Mouse (Mus musculus) limb, embryonic 12.5 days (tissue): ENCODE measurements around the gene Uvrag. TPM values are rescaled to one million over a fixed set of nuclear protein-coding genes. Genes with fewer than 3 reads are reported as not detected.

Source experiments
- ATAC-seq: fragments of 200-750 bp; cut with Nextera tagmentation; 2 replicates; pipeline ENCODE4 v1.8.0; 2017; ENCODE audit warnings: low read depth, moderate TSS enrichment; ENCODE audit not compliant: insufficient number of reproducible peaks, insufficient read depth, low FRiP score, low TSS enrichment
- H3K27ac ChIP-seq: fragments of 300-500 bp; sonication (generic); 2 replicates; pipeline ENCODE4 v1.5.1; 2016; ENCODE audit warnings: mild to moderate bottlenecking, moderate library complexity
- H3K27me3 ChIP-seq: fragments of 300-500 bp; sonication (generic); 2 replicates; pipeline ENCODE4 v1.6.1; 2016; ENCODE audit warnings: mild to moderate bottlenecking, moderate library complexity
- H3K36me3 ChIP-seq: fragments of 300-500 bp; sonication (generic); 2 replicates; pipeline ENCODE4 v1.6.1; 2016; ENCODE audit warnings: mild to moderate bottlenecking, moderate library complexity
- H3K4me1 ChIP-seq: fragments of 300-500 bp; sonication (generic); replicated peaks from 2 replicates; pipeline ENCODE4 v1.6.1; 2016
- H3K4me2 ChIP-seq: fragments of 300-500 bp; sonication (generic); 2 replicates; pipeline ENCODE4 v1.6.1; 2016; ENCODE audit warnings: mild to moderate bottlenecking, moderate library complexity
- H3K4me3 ChIP-seq: fragments of 300-500 bp; sonication (generic); replicated peaks from 2 replicates; pipeline ENCODE4 v1.5.1; 2016; ENCODE audit warnings: mild to moderate bottlenecking
- H3K9ac ChIP-seq: fragments of 300-500 bp; sonication (generic); replicated peaks from 2 replicates; pipeline ENCODE4 v1.6.1; 2016; ENCODE audit warnings: mild to moderate bottlenecking, moderate library complexity
- H3K9me3 ChIP-seq: fragments of 300-500 bp; sonication (generic); 2 replicates; pipeline ENCODE4 v1.6.1; 2016; ENCODE audit warnings: mild to moderate bottlenecking, moderate library complexity
- WGBS: fragments of 180-500 bp; shearing (Covaris S2); methylation state at CpG from one replicate; pipeline ENCODE4 v1.1.7; 2016; 5-methylcytosine and 5-hydroxymethylcytosine counted together
- polyA plus RNA-seq: library from polyadenylated mRNA; unstranded; fragments of >200 nt; fragmentation: Nextera tagmentation; extraction: Ambion mirVana; gene quantifications from 2 replicates; pipeline ENCODE4 v1.2.1, GENCODE M21; 2016

Uvrag gene
- polyA plus RNA-seq, 1 experiment from 2014 or later: 17.4 TPM

DNA sequence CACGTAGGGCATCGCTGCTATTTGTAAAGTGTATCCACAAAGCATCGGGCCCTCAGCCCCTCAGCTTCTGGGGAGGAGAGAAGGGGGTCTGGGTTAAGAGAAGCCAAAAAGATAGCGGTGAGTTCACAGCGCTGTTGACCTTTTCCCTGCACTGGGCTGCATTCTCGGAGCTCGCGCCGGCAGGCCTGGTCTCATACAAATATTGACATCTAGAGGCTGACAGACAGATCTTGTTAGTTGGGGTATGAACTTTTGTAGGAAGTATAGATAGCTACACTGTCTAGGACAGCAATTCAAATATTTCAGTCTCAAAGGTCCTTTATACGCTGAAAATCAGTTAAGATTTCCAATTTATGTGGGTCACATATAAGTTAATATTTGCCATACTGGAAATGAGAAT lies 205.7 kb downstream of the Uvrag start:
- no peak for ATAC-seq
- peaks cover 37% of the 10 kb centered on the region for H3K4me1 ChIP-seq

DNA sequence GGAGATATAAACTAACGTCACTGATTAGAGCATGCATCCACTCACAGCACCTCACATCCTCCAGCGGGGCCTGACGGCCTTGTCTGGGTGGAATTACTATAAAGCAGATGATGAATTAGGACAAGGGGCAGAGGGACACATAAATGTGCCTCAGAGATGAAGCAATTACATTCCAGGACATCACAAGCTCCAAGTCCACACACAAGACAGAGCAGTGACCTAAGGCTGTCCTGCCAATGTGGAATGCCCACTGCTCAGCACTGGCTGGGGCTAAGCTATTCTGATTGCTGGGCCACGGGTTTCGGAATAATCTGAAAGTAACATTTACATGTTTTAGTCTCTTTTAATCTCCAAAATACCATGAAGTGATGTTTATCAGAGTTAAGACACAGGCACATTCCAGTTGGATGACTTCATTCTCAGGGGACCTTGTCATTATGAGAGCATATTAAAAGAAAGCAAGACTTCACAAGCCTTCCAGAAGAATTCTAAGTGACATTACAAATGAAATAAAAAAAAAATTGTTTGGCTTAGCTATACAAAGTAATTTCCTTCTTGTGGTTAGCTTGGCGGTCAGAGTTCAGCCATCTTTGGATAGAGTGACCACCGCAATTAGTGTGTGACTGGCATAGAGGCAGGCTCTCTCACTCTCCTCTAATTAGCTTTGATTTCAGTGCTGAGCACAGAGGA lies 212.5 kb downstream of the Uvrag start:
- no peaks in the 10 kb centered on the region for H3K36me3 ChIP-seq
- WGBS: 65% methylated on average over 7 of the region's 7 CpGs
- ATAC-seq: no peak
- H3K4me3 ChIP-seq: no peak overlapping the region
- H3K27ac ChIP-seq: no peak overlapping the region
- no peak overlapping the region for H3K4me2 ChIP-seq
- peaks cover 37% of the 10 kb centered on the region for H3K4me1 ChIP-seq
- H3K9me3 ChIP-seq: no peaks in the 10 kb centered on the region
- no peaks in the 10 kb centered on the region for H3K27me3 ChIP-seq
- no peak overlapping the region for H3K9ac ChIP-seq

More for the DNA sequence above, 205.7 kb downstream of the Uvrag start:
- Histone ChIP-seq H3K27ac (no peak overlapping the region), H3K4me2 (no peak overlapping the region), H3K27me3 (0 out of 2 replicates have a peak, but pooled peaks cover 3% of the 10 kb centered on the region), H3K4me3 (no peak overlapping the region), H3K36me3 (no peaks in the 10 kb centered on the region), H3K9me3 (no peaks in the 10 kb centered on the region), H3K9ac (no peak overlapping the region)
- 91% methylated on average over 10 of the region's 10 CpGs for WGBS

DNA sequence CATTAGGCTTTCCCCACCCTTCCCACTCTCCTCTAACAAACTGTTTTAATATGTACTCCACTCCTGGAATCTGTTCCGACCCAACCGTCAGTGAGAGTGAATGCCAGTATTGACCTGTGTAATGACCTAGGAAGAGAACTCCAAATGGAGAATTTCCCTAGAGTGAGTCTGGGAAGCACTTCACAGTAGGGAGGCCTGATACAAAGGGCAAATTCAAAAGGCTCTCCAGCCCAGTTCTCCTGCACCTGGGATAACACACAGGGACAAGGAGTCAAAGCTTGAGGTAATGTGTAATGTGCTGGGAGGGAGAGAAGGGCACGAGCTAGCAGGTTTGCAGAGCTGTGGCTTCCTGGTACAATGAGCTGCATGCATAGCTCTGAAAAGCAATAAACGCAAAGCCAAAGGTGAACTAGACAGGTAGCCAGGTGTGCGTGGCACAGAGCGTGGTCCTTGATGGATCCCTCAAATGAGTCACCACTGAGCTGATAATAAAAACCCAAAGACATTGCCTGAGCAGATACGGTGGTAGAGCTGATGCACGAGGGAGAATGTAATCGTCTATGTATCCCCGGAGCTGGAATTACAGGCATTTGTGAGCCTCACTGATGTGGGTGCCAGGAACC lies 213.9 kb downstream of the Uvrag start:
- H3K9ac ChIP-seq: no peak overlapping the region
- no peak overlapping the region for H3K4me2 ChIP-seq
- ATAC-seq: no peak
- no peak overlapping the region for H3K27ac ChIP-seq
- no peaks in the 10 kb centered on the region for H3K27me3 ChIP-seq
- no peaks in the 10 kb centered on the region for H3K36me3 ChIP-seq
- WGBS: 75% methylated on average over 10 of the region's 10 CpGs
- peaks cover 35% of the 10 kb centered on the region for H3K4me1 ChIP-seq
- no peak overlapping the region for H3K4me3 ChIP-seq
- H3K9me3 ChIP-seq: no peaks in the 10 kb centered on the region

DNA sequence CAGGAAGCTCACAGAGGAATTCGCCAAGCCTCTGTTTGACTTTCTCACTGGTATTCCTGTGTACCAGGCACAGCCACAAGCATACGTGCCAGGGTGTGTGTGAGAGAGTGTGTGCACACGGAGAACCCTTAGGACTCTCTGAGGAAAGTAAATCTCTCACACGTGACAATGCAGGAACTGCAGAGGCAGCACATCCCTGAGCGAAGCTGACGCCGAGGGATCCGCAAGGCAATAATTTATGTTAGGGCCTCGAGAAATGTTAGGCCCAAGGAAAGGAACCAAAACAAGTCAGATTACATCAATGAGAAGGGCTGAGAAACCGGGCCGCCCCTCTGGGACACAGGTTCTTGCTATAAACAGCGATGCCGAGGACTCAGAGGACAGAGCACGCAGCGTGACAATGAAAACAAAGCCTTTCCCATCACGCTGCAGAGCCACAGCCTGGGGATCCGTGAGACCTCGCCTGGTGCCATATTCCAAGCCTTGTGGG lies 216.5 kb downstream of the Uvrag start:
- H3K27ac ChIP-seq: peak overlapping the region; percentile 41; the same call in 1 of the 2 replicates
- no peaks in the 10 kb centered on the region for H3K27me3 ChIP-seq
- peaks cover 30% of the 10 kb centered on the region for H3K4me1 ChIP-seq
- no peak overlapping the region for H3K9ac ChIP-seq
- 0 out of 2 replicates have a peak overlapping the region, but pooled peaks have one; percentile 4 for H3K4me2 ChIP-seq
- no peak overlapping the region for H3K4me3 ChIP-seq
- no peaks in the 10 kb centered on the region for H3K36me3 ChIP-seq
- WGBS: 43% methylated on average over 18 of the region's 18 CpGs
- H3K9me3 ChIP-seq: no peaks in the 10 kb centered on the region
- no peak for ATAC-seq

DNA sequence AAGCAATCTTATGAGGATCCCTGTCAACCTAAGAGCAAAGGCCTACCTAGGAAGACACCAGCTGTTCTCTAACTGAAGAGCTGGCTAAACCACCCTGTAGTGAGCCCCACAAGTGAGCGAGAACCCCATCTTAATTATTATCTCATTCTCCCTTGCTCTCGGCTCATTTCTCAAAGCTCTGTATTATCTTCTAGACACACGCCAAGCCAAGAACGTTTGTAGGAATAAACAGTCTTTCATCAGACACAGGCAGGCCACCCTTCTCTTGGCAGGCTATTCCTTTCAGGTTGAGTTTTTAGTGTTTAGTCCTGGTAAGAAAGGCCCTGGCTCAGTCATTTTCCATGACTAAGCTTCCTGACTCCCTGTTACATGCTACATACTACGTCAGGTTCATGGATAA lies 218.0 kb downstream of the Uvrag start:
- WGBS: 91% methylated on average over 5 of the region's 5 CpGs
- H3K4me3 ChIP-seq: no peak overlapping the region

DNA sequence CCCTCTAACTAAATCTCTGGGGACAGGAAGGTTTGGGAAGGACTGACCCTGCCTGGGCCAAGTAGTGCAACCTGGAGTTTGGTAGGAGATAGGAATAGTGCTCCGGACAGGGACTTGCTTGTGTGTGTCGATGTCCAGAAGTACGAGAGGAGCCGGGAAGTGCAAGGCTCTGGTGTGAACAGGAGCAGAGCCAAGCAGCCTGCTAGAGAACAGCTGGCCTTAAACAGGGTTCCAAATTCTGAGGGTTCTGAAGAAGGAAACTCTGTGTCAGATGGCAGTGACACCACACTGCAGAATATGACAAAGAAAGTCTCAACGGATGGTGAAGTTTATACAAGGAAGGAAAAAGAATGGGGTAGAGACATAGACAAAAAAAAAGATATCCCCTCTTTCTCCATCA lies 223.5 kb downstream of the Uvrag start:
- no peak overlapping the region for H3K9ac ChIP-seq
- no peaks in the 10 kb centered on the region for H3K36me3 ChIP-seq
- no peaks in the 10 kb centered on the region for H3K9me3 ChIP-seq
- no peak for ATAC-seq
- no peak overlapping the region for H3K27ac ChIP-seq
- H3K4me1 ChIP-seq: peaks cover 23% of the 10 kb centered on the region; the same call in 1 of the 2 replicates
- H3K4me2 ChIP-seq: no peak overlapping the region
- peaks cover 8% of the 10 kb centered on the region for H3K27me3 ChIP-seq
- no peak overlapping the region for H3K4me3 ChIP-seq
- WGBS: 91% methylated on average over 5 of the region's 5 CpGs

More for the DNA sequence above, 218.0 kb downstream of the Uvrag start:
- no peak overlapping the region for H3K4me2 ChIP-seq
- no peaks in the 10 kb centered on the region for H3K9me3 ChIP-seq
- H3K4me1 ChIP-seq: peaks cover 39% of the 10 kb centered on the region
- ATAC-seq: no peak
- H3K27me3 ChIP-seq: no peaks in the 10 kb centered on the region
- H3K36me3 ChIP-seq: no peaks in the 10 kb centered on the region
- H3K27ac ChIP-seq: no peak overlapping the region
- H3K9ac ChIP-seq: no peak overlapping the region

DNA sequence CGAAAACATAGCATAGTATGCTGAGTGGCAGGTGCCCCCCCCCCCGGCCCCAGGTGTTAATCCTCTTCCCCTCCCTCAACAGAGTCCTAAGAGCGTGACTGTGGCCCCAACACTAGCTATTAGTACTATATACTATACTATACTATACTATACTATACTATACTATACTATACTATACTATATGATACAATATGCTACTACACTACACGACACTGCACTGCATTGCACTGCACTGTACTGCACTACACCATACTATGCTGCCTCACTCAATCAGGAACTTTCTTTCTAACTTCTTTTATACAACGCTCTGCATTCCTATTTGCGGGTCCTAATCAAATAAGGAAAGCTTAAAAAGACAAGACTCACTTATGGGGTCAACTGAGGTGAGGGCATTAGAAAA lies 224.4 kb downstream of the Uvrag start:
- Histone ChIP-seq H3K9me3 (no peaks in the 10 kb centered on the region), H3K9ac (no peak overlapping the region), H3K27ac (no peak overlapping the region), H3K36me3 (no peaks in the 10 kb centered on the region), H3K4me2 (no peak overlapping the region), H3K4me3 (no peak overlapping the region), H3K27me3 (peaks cover 8% of the 10 kb centered on the region), H3K4me1 (peaks cover 23% of the 10 kb centered on the region)
- no peak for ATAC-seq
- WGBS: 87% methylated on average over 6 of the region's 6 CpGs

DNA sequence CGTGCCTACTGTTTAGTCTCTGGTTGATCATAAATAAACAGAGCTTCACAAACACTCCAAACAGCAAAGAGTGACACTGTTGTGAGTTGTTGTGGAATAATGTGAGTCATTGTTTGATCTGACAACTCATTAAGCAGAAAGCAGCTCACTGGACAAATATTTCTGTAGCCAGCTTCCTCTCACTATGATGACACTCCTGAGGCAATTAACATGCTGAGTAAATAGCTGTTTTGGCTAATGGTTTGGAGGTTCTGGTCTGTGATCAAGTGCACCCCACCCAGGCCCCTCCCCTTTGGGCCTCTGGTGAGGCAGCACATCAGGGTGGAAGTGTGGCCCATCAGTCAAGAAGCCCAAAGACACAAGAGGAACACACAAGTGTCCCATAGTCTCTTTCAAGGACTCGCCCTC lies 228.0 kb downstream of the Uvrag start:
- Histone ChIP-seq H3K36me3 (no peaks in the 10 kb centered on the region), H3K4me3 (no peak overlapping the region), H3K27me3 (peaks cover 13% of the 10 kb centered on the region), H3K4me2 (no peak overlapping the region), H3K9me3 (no peaks in the 10 kb centered on the region), H3K9ac (no peak overlapping the region), H3K27ac (no peak overlapping the region), H3K4me1 (peaks cover 36% of the 10 kb centered on the region)
- no peak for ATAC-seq
- WGBS: 61% methylated on average over 2 of the region's 2 CpGs

DNA sequence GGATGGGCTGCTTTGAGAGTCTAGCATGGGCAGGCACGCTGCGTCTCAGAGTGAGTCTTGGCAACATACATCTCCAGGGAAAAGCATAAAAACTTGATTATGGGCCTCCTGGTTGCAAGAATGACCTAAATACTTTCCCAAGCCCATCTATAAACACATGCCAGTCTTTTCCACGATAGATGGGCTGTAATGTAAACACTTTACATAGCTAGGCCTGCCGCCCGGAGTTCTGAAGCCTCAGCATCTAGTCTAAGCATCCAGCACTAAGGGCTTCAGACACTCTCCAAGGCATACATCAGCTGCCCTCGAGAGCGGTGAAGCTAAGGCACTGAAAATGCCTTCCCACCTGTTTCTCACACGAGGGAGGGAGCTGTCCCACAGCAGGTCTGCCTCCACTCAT lies 229.7 kb downstream of the Uvrag start:
- Histone ChIP-seq H3K27ac (peak overlapping the region; percentile 73), H3K4me3 (no peak overlapping the region)
- WGBS: 35% methylated on average over 8 of the region's 8 CpGs

DNA sequence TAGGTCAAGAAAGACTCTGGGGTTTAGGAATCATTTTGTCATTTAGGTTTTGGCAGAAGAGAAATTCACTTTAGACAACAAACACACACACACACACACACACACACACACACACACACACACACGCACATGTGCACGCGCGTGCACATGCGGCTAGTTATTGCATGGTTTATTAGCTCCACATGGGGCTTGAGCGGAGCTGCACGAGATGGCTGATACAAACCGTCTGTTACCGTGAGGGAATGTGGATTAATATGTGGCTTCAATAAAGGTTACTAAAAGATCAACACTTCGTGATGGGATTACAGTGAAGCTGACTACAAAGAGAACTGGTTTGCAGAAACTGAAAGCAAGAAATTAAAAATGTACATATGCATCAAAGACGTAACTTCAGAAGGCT lies 230.2 kb downstream of the Uvrag start:
- Histone ChIP-seq H3K4me2 (no peak overlapping the region), H3K27me3 (peaks cover 24% of the 10 kb centered on the region), H3K36me3 (no peaks in the 10 kb centered on the region), H3K4me1 (peaks cover 37% of the 10 kb centered on the region), H3K27ac (no peak overlapping the region), H3K9ac (no peak overlapping the region), H3K9me3 (no peaks in the 10 kb centered on the region), H3K4me3 (no peak overlapping the region)
- WGBS: 19% methylated on average over 11 of the region's 11 CpGs
- ATAC-seq: no peak

More for the DNA sequence above, 229.7 kb downstream of the Uvrag start:
- Histone ChIP-seq H3K4me1 (peaks cover 31% of the 10 kb centered on the region), H3K36me3 (no peaks in the 10 kb centered on the region), H3K27me3 (peaks cover 19% of the 10 kb centered on the region), H3K9me3 (no peaks in the 10 kb centered on the region), H3K4me2 (no peak overlapping the region), H3K9ac (no peak overlapping the region)
- ATAC-seq: no peak

DNA sequence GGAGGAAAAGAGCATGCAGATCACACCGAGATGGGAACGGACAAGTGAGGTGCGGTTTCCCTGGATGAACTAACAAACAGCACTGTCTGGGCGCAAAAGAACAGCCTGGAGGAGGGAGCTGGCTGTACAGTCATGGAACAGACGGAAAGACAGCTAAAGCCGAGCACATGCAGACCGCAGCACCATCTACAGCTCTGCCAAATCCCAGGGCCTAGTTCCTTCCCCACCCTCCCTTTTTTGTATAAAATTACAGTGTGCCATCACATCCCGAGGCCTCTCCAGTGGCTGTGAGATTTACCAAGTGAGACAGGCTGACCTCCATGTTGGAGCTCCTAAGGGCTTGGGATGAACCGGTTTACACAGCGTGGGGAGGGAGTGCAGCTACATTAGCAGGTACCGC lies 230.8 kb downstream of the Uvrag start:
- Histone ChIP-seq H3K27ac (peak overlapping the region; percentile 66; the same call in 1 of the 2 replicates), H3K36me3 (no peaks in the 10 kb centered on the region), H3K4me2 (no peak overlapping the region), H3K9me3 (no peaks in the 10 kb centered on the region), H3K27me3 (peaks cover 24% of the 10 kb centered on the region), H3K4me1 (peaks cover 42% of the 10 kb centered on the region), H3K4me3 (no peak overlapping the region), H3K9ac (no peak overlapping the region)
- ATAC-seq: no peak
- 44% methylated on average over 11 of the region's 11 CpGs for WGBS
